Mouse (Mus musculus): Measurements from ENCODE around the gene Bhmt. TPM values are rescaled to one million over a fixed set of nuclear protein-coding genes. Genes with fewer than 3 reads are reported as not detected.

Gene Bhmt
- polyA plus RNA-seq (2016; fragmentation: Nextera tagmentation; extraction: Ambion mirVana), result not detected in 2 replicates

DNA sequence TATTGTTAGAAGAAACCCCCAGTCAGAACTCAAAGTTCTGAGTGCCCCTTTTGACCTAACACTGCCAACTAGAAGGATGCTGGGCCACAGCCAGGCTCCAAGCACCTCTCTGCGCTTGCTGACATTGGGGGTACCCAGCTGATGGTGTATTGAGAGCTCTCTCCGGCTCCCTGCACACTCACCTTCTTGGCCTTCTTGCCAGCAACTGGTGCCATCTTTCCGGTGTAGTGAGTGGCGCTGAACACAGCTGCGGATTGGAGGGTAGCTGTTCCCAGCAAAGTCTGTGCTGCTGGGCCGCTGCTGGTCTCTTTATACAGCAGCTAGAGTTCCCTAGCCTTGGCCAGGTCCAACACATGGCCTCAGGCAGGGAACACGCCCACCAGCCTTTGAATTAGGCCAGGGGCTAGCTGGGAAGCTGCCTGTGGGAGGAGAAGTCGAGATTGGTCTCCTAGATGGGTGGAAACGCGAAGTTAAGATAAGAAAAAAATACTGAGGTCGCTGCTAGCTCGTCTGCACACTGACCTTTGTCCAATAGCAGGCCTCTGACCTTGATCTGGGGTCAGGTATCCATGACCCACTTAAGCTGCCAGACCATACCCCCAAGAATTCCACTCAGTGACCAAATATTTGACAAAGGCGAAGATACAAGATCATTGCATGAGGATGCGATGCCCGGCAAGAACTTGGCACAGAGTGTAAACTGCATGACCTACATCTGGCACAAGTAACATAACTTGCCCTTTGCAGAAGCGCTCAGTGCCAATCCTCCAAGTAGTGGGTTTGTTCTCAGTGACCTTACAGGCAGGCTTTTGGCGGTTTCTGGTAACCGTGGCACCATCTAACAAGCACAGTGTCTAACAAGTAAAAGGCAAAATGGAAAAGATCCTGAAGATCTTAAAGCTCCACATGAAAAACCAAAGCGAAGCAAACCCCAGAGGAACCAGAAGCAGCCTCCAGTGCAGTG lies at the start of gene Bhmt:
Gene Bhmt (minus strand): TSS at position 680 of the 964 bp plus-strand sequence.
- Histone ChIP-seq H3K4me1 (no peaks in the 10 kb centered on the region), H3K36me3 (no peaks in the 10 kb centered on the region), H3K9me3 (no peaks in the 10 kb centered on the region), H3K27ac (no peak within 1 kb of the TSS), H3K4me2 (replicated peaks) (no peak within 1 kb of the TSS), H3K27me3 (no peaks in the 10 kb centered on the region), H3K9ac (no peak within 1 kb of the TSS), H3K4me3 (no peak within 1 kb of the TSS)
- no peak for ATAC-seq (ENCODE audit: insufficient number of reproducible peaks, insufficient read depth, low FRiP score, low TSS enrichment)
- 61% methylated on average over 19 of the region's 19 CpGs for WGBS

DNA sequence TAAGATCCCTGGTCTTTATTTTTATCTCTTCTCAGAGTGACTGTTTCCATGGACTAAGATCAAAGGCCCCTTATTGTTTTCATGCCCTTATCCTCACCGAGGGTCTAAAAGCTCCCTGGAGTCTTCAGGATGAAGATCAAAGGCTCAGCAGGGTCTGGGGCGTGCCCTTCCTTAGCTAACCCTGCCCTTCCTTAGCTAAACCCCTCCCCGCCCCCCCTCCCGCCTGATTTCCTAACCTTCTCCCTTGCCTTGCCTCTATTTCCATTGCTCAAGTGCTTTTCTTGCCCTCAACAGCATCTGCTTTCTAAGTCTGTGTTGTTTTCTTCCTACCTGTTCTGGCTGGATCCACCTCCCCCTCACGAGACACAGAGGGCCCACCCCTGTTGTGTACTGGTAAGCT lies 49.6 kb upstream of the Bhmt start:
- no peak overlapping the region for H3K4me3 ChIP-seq
- no peaks in the 10 kb centered on the region for H3K27me3 ChIP-seq
- H3K4me2 ChIP-seq (replicated peaks), result no peak overlapping the region
- no peak overlapping the region for H3K9ac ChIP-seq
- H3K27ac ChIP-seq, result no peak overlapping the region
- ATAC-seq (ENCODE audit: insufficient number of reproducible peaks, insufficient read depth, low FRiP score, low TSS enrichment), result no peak
- no peaks in the 10 kb centered on the region; the same call in 1 of the 2 replicates for H3K4me1 ChIP-seq
- no peaks in the 10 kb centered on the region for H3K9me3 ChIP-seq
- no peaks in the 10 kb centered on the region for H3K36me3 ChIP-seq
- 10% methylated on average over 5 of the region's 5 CpGs for WGBS

DNA sequence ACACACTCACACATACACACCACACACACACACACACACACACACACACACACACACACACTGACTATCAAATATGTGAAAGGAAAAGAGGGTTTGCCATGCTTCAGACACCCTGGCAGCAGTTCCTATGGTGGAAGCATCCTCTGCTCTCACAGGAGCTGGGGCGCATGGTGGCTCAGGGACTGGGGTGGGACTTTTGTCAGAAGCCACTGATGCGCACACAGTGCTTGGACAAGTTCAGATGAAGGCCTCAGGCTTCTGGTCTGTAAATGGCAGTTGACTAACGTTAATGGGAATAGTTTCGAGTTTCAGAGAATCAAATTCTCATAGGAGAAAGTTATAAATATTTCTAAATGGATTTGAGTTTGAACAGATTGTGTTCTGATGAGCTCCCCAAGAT lies 47.5 kb upstream of the Bhmt start:
- Histone ChIP-seq H3K9me3 (no peaks in the 10 kb centered on the region), H3K4me3 (no peak overlapping the region), H3K36me3 (no peaks in the 10 kb centered on the region), H3K4me1 (no peaks in the 10 kb centered on the region; the same call in 1 of the 2 replicates), H3K4me2 (replicated peaks) (no peak overlapping the region), H3K27ac (no peak overlapping the region), H3K9ac (no peak overlapping the region), H3K27me3 (no peaks in the 10 kb centered on the region)
- WGBS, result 71% methylated on average over 4 of the region's 4 CpGs
- no peak for ATAC-seq (ENCODE audit: insufficient number of reproducible peaks, insufficient read depth, low FRiP score, low TSS enrichment)

DNA sequence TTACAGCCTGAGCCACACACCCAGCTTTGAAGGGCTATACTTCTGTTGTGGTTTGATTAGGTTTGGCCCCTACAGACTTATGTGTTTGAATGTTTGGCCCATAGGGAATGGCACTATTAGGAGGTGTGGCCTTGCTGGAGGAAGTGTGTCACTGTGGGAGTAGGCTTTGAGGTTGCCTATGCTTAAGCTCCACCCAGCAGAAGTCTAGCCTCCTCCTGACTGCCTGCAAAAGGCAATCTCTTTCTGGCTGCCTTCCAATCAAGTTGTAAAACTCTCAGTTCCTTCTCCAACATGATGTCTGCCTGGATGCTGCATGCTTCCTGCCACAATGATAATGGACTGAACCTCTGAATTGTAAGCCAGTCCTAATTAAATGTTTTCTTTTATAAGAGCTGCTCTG lies 45.6 kb upstream of the Bhmt start:
- no peaks in the 10 kb centered on the region for H3K36me3 ChIP-seq
- H3K27me3 ChIP-seq, result no peaks in the 10 kb centered on the region
- no peak overlapping the region for H3K27ac ChIP-seq
- ATAC-seq (ENCODE audit: insufficient number of reproducible peaks, insufficient read depth, low FRiP score, low TSS enrichment), result no peak
- H3K9ac ChIP-seq, result no peak overlapping the region
- H3K4me3 ChIP-seq, result no peak overlapping the region
- no peaks in the 10 kb centered on the region; the same call in 1 of the 2 replicates for H3K4me1 ChIP-seq
- no peaks in the 10 kb centered on the region for H3K9me3 ChIP-seq
- H3K4me2 ChIP-seq (replicated peaks), result no peak overlapping the region

DNA sequence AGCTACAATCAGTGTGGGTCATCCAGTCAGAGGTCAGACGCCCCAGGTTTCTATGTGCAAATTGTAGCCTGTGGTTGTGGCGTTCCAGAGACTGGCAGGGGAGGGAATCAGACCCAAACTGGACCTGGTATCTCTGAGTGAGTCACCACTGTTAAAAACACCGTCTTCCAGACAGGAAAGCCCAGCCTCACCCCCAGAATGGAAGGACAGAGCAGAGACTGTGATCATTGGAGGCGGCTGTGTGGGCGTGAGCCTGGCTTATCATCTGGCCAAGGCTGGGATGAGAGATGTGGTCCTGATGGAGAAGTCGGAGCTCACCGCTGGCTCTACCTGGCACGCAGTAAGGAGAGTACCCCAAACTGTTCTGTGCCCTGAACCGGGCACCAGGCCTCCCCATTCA lies 39.1 kb upstream of the Bhmt start:
- no peak overlapping the region for H3K4me3 ChIP-seq
- H3K27me3 ChIP-seq, result peaks cover 13% of the 10 kb centered on the region
- WGBS, result 73% methylated on average over 9 of the region's 9 CpGs
- H3K4me2 ChIP-seq (replicated peaks), result no peak overlapping the region
- H3K27ac ChIP-seq, result no peak overlapping the region
- ATAC-seq (ENCODE audit: insufficient number of reproducible peaks, insufficient read depth, low FRiP score, low TSS enrichment), result no peak
- no peaks in the 10 kb centered on the region for H3K4me1 ChIP-seq
- no peaks in the 10 kb centered on the region for H3K9me3 ChIP-seq
- H3K9ac ChIP-seq, result no peak overlapping the region
- no peaks in the 10 kb centered on the region for H3K36me3 ChIP-seq

DNA sequence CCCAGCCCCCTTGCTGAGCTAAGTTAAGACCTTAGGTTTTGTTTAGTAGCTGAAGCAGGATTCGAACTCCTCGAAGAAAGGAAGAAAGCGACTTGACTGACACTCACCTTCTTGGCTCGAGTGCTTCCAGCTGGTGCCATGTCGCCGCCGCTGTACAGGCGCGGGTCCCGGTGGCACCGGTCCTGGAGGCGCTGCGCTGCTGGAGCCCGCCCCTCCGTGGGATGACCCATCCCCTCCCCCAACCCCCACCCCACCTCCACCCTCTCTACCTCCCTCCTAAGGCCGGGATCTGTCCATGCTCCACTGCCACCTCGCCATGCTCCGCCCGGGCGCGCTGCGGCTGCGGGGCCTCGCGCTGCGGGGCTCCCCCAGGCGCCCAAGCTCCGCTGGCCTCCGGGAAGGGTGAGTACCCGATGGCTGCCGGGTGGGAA lies 36.4 kb upstream of the Bhmt start, which contains the start of the genes Bhmt2 and Dmgdh:
Gene Bhmt2 (minus strand): TSS at position 172 of the 431 bp plus-strand sequence.
Gene Dmgdh (plus strand): TSS at position 303 of the 431 bp plus-strand sequence.
- H3K4me2 ChIP-seq (replicated peaks), result peak within 1 kb of the TSS; percentile 40
- H3K36me3 ChIP-seq, result no peaks in the 10 kb centered on the region
- H3K9me3 ChIP-seq, result no peaks in the 10 kb centered on the region
- H3K4me3 ChIP-seq, result peak within 1 kb of the TSS; percentile 24
- peaks cover 13% of the 10 kb centered on the region for H3K27me3 ChIP-seq
- no peak within 1 kb of the TSS for H3K27ac ChIP-seq
- no peak for ATAC-seq (ENCODE audit: insufficient number of reproducible peaks, insufficient read depth, low FRiP score, low TSS enrichment)
- 8% methylated on average over 31 of the region's 31 CpGs for WGBS
- no peaks in the 10 kb centered on the region for H3K4me1 ChIP-seq
- no peak within 1 kb of the TSS for H3K9ac ChIP-seq

DNA sequence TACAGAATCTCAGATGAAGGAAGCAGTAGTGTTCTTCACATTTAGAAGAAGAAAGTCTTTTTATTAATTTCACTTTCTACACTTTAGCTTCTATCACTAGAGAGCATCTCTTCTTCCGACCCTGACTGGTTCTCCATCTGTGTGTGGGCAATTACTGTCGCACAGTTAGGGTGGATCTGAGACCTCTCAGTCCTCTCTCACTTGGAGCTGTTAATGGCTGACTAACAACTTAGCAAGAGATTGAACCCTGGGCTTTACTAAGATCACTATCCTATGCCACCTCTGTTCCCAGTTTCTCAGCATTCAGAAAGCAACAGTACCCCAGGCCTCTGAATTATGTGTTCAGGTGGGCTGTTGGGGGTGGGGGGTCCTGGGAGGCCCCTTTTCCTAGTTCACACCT lies 35.5 kb upstream of the Bhmt start:
- no peak for ATAC-seq (ENCODE audit: insufficient number of reproducible peaks, insufficient read depth, low FRiP score, low TSS enrichment)
- Histone ChIP-seq H3K9me3 (no peaks in the 10 kb centered on the region), H3K9ac (no peak overlapping the region), H3K4me2 (replicated peaks) (no peak overlapping the region), H3K4me3 (no peak overlapping the region), H3K4me1 (no peaks in the 10 kb centered on the region), H3K27me3 (peaks cover 13% of the 10 kb centered on the region), H3K36me3 (no peaks in the 10 kb centered on the region), H3K27ac (no peak overlapping the region)
- 71% methylated on average over 2 of the region's 2 CpGs for WGBS

DNA sequence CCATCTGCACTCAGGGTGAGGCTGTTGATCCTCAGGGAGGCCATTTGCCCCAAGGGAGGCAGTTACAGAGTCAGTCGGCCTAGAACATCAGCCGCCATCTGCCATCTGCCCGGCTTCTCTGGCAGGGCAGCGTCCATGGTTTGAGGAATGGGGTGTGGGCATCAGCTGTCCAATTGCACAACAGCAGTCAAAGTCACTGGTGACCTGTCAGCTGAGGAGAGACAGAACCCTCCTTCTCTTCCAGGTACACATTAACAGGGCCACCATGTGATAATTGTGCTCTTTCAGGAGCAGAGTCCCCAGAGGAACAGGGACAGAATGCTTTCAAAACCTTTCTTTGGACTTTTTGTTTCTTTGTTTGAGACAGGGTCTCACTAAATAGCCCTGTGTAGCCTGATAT lies 34.6 kb upstream of the Bhmt start:
- Histone ChIP-seq H3K4me2 (replicated peaks) (no peak overlapping the region), H3K9ac (no peak overlapping the region), H3K27ac (no peak overlapping the region), H3K27me3 (peaks cover 13% of the 10 kb centered on the region), H3K9me3 (no peaks in the 10 kb centered on the region), H3K36me3 (no peaks in the 10 kb centered on the region), H3K4me1 (no peaks in the 10 kb centered on the region), H3K4me3 (no peak overlapping the region)
- ATAC-seq (ENCODE audit: insufficient number of reproducible peaks, insufficient read depth, low FRiP score, low TSS enrichment), result no peak
- 86% methylated on average over 4 of the region's 4 CpGs for WGBS

DNA sequence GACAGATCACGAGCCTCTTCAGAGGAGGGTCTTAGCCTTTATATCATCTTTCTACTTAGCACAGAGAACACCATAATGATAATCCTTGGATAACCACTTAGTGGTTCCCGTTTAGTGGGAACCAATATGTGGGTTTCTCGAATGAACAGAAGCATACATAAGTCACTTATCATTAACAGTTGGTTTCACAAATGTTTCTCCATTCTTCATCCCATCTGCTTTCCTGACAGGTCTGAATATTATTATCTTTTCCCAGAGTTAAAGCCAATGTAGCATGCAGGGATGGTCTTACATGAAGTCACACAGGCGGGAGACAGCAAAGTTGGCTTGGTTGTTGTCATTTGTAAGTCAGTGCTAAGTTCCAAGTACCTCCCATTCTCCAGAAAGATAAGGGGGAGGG lies 29.8 kb upstream of the Bhmt start:
- no peak overlapping the region for H3K27ac ChIP-seq
- no peak overlapping the region for H3K4me2 ChIP-seq (replicated peaks)
- no peaks in the 10 kb centered on the region for H3K36me3 ChIP-seq
- H3K9me3 ChIP-seq, result no peaks in the 10 kb centered on the region
- no peak overlapping the region for H3K9ac ChIP-seq
- H3K27me3 ChIP-seq, result no peaks in the 10 kb centered on the region
- 88% methylated on average over 4 of the region's 4 CpGs for WGBS
- no peaks in the 10 kb centered on the region for H3K4me1 ChIP-seq
- H3K4me3 ChIP-seq, result no peak overlapping the region
- no peak for ATAC-seq (ENCODE audit: insufficient number of reproducible peaks, insufficient read depth, low FRiP score, low TSS enrichment)

DNA sequence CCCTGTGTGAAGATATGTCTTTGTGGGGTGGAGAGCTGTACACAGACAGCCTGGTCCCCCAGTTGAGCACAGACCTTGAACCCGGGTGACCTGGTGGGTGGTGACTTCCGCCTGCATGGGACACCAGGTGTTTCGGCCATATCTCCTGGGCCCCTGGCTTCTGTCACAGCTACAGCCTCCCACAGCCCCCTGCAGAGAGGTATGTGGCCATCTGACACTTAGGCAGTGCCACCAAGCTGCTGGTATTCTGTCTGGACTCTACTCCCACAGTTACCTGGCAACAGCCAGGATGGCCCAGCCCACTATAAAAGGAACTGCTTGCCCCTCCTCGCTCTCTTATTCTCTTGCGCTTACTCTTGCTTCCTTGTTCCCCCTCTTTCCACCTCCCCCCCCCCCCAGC lies 20.2 kb upstream of the Bhmt start:
- whole genome bisulfite sequencing, result 80% methylated on average over 5 of the region's 5 CpGs
- no peak for ATAC-seq (ENCODE audit: insufficient number of reproducible peaks, insufficient read depth, low FRiP score, low TSS enrichment)
- H3K4me1 ChIP-seq, result no peaks in the 10 kb centered on the region
- H3K4me3 ChIP-seq, result no peak overlapping the region
- no peak overlapping the region for H3K4me2 ChIP-seq (replicated peaks)
- H3K27ac ChIP-seq, result no peak overlapping the region
- H3K27me3 ChIP-seq, result no peaks in the 10 kb centered on the region
- H3K36me3 ChIP-seq, result no peaks in the 10 kb centered on the region
- H3K9me3 ChIP-seq, result no peaks in the 10 kb centered on the region
- H3K9ac ChIP-seq, result no peak overlapping the region

DNA sequence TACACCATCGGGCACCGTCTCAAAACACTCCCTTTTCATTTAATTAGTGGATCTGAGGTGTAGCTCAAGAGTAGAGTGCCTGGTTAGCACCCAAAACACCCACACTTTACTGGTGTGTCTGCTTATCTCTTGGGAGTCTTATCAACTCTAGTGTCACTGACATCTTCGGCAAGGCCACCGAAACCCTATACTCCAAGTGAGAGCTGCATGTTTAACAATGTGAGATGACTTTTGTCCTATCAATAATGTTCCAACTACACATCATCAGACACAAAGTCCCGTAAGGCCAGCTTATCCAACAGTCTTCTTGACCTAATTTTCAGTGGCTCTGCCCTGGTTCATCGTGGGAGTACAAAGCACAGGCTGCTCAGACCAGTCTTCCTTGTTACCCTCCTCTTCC lies 15.6 kb upstream of the Bhmt start:
- no peaks in the 10 kb centered on the region for H3K4me1 ChIP-seq
- H3K27ac ChIP-seq, result no peak overlapping the region
- no peak overlapping the region for H3K9ac ChIP-seq
- no peaks in the 10 kb centered on the region for H3K9me3 ChIP-seq
- no peaks in the 10 kb centered on the region for H3K36me3 ChIP-seq
- H3K27me3 ChIP-seq, result no peaks in the 10 kb centered on the region
- WGBS, result 91% methylated on average over 6 of the region's 6 CpGs
- H3K4me3 ChIP-seq, result no peak overlapping the region
- ATAC-seq (ENCODE audit: insufficient number of reproducible peaks, insufficient read depth, low FRiP score, low TSS enrichment), result no peak
- H3K4me2 ChIP-seq (replicated peaks), result no peak overlapping the region

DNA sequence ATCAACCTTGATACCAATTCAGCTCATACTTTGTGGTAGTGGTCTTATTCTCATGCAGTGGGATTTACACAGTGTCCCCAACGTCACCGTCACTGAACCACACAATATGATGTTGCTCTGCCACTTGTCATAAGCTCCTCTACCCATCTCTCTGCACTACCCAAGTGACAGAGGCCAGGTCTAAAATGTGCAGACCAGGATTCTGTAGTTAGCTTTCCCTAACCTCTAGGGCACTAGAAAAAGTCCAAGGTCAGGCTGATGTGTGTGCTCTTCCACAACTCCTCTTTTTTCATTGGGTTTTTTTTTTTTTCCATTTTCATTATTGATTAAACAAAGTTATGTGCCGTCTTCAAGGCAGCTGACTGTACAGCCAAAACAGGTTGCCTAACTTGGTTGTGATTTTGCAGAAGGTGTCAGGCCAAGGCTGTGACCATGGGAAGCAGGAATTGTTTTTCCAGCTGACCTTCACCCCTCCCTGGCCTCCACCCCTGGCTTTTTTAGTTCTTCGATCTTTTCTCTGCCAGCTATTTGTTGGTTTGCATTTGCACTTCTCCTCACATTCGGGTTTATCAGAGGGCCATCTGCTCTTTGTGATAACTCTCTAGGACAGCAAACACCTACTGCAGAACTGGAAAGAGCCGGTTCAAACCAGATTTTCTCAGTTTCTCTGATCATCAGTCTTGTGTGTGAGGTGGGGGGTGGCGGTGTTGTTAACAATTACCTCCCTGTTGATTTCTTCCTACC lies 10.8 kb upstream of the Bhmt start:
- Histone ChIP-seq H3K4me2 (replicated peaks) (no peak overlapping the region), H3K9me3 (no peaks in the 10 kb centered on the region), H3K4me3 (no peak overlapping the region), H3K9ac (no peak overlapping the region), H3K27me3 (no peaks in the 10 kb centered on the region), H3K4me1 (no peaks in the 10 kb centered on the region), H3K36me3 (no peaks in the 10 kb centered on the region), H3K27ac (no peak overlapping the region)
- no peak for ATAC-seq (ENCODE audit: insufficient number of reproducible peaks, insufficient read depth, low FRiP score, low TSS enrichment)
- WGBS, result 81% methylated on average over 7 of the region's 7 CpGs

All from embryonic facial prominence, embryonic 12.5 days (tissue).